Mouse (Mus musculus): ENCODE data around the gene Rpl12. TPM values are rescaled to one million over a fixed set of nuclear protein-coding genes. Genes with fewer than 3 reads are reported as not detected.

Rpl12 gene
- 100 to 1,000 TPM; 120 to 150 (median 129) TPM for total RNA-seq (2022)

GRCm38 (mm10) chr2:32961192-32961995 is at the start of gene Rpl12, which contains the start of gene Lrsam1:
Gene Rpl12 (plus strand): TSS chr2:32961559.
Gene Lrsam1 (minus strand): TSS chr2:32961614.
- DNase-seq (ENCODE audit: low spot score in 2 of 2), result peak; percentile 91 to 94

DNA sequence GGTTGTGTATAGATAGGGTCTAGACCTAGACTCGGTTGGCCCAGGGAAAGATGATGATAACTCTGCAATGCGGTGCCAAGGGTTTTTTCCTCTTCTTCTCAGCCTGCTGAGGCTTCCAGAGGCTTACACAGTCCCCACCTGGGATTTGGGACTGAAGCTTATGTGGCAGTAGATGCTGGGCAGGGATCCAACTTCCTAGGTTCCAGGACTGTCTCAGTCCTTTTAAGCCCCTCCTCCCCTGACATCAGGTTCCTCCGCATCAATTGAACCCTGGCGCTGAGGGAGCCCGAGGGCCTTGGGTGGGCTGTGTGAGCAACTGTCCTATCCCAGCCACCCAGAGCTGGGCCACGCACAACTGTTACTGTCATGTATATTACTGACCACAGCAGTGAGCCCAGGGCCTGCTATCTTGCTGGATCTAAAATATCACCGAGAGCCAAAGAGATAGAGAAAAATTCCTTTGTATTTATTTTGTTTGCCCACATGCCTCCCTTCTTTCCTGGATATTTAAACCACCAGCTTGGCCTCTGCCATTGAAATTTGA is 49.6 kb upstream of the Rpl12 start:
- no peak for DNase-seq (ENCODE audit: low spot score in 2 of 2)

GRCm38 (mm10) chr2:32912210-32912804 is 49.1 kb upstream of the Rpl12 start:
- peak; percentile 67 to 90 for DNase-seq (ENCODE audit: low spot score in 2 of 2)

GRCm38 (mm10) chr2:32914362-32914761 is 47.0 kb upstream of the Rpl12 start:
- no peak for DNase-seq (ENCODE audit: low spot score in 2 of 2)

GRCm38 (mm10) chr2:32914896-32915295 is 46.5 kb upstream of the Rpl12 start:
- no peak for DNase-seq (ENCODE audit: low spot score in 2 of 2)

GRCm38 (mm10) chr2:32917526-32917925 is 43.8 kb upstream of the Rpl12 start:
- DNase-seq (ENCODE audit: low spot score in 2 of 2), result peak; percentile 55 to 65

GRCm38 (mm10) chr2:32918391-32918790 is 43.0 kb upstream of the Rpl12 start:
- DNase-seq (ENCODE audit: low spot score in 2 of 2), result no peak

- DNase-seq (ENCODE audit: low spot score in 2 of 2), result no peak
These were observed 40.1 kb upstream of the Rpl12 start for GRCm38 (mm10) chr2:32921235-32921634.

GRCm38 (mm10) chr2:32921801-32922380 is 39.5 kb upstream of the Rpl12 start:
- DNase-seq (ENCODE audit: low spot score in 2 of 2), result no peak

- DNase-seq (ENCODE audit: low spot score in 2 of 2), result no peak
These were observed 38.8 kb upstream of the Rpl12 start for GRCm38 (mm10) chr2:32922564-32922963.

DNA sequence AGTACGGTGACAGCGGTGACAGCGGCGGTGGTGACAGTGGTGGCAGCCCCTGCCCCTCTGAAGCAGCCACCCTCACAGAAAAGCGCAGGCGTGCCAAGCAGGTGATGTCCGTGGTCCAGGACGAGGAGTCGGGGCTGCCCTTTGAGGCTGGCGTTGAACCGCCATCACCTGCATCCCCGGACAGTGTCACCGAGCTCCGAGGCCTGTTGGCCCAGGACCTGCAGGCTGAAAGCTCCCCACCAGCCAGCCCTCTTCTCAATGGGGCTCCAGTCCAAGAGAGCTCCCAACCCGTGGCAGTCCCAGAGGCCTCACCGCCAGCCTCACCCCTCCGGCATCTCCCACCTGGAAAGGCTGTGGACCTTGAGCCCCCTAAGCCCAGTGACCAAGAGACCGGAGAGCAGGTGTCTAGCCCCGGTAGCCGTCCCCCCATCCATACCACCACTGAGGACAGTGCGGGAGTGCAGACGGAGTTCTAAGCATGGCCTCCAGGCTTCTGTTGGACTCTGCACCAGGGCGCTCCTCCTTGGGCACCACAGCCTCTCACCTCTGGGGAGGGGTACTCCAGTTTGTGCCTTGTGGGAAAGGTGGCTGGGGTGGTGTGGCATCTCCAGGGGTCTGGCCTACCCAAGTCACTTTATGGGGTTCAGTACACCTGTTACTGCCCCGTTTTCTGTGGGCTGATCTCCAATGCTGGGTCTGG is 37.7 kb upstream of the Rpl12 start:
- DNase-seq (ENCODE audit: low spot score in 2 of 2), result no peak

GRCm38 (mm10) chr2:32924306-32924844 is 37.0 kb upstream of the Rpl12 start:
- DNase-seq (ENCODE audit: low spot score in 2 of 2), result no peak

GRCm38 (mm10) chr2:32926330-32927075 is 34.9 kb upstream of the Rpl12 start:
- no peak for DNase-seq (ENCODE audit: low spot score in 2 of 2)

- no peak for DNase-seq (ENCODE audit: low spot score in 2 of 2)
These were observed 33.6 kb upstream of the Rpl12 start for GRCm38 (mm10) chr2:32927624-32928234.

DNA sequence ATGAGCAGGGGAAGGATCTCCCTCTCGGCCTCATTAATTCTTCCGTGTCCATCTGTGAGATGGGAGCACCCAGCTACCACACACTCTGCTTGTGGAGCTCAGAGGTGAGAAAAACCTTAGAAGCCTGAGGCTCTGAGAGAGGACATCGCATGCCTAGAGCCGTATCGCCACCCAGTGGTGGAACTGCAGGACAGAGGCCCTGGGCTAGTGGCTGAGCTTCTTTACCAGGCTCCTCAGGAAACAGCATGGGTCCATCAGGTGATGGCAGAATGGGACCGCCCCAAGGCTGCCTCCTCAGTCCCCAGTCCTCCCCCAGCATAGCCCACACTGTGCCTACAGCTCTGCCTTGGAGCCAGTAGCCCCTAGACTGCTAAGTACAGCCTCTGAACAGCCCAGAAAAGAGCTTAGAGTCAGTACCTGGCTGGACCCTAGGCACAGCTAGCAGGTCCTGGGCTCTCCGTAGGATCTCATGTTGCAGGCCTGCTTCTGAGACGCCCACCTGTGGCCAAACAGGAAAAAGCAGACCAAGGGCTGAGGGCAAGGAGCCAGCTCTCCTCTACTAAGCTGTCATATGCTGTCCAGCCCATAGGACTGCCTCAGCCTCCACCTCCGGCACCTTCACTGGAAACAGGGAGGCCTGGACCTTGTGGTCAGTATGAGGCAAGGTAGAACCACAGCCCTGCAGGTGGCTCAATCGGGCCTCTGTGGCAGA is 33.0 kb upstream of the Rpl12 start:
- peak; percentile 62 to 68 for DNase-seq (ENCODE audit: low spot score in 2 of 2)

DNA sequence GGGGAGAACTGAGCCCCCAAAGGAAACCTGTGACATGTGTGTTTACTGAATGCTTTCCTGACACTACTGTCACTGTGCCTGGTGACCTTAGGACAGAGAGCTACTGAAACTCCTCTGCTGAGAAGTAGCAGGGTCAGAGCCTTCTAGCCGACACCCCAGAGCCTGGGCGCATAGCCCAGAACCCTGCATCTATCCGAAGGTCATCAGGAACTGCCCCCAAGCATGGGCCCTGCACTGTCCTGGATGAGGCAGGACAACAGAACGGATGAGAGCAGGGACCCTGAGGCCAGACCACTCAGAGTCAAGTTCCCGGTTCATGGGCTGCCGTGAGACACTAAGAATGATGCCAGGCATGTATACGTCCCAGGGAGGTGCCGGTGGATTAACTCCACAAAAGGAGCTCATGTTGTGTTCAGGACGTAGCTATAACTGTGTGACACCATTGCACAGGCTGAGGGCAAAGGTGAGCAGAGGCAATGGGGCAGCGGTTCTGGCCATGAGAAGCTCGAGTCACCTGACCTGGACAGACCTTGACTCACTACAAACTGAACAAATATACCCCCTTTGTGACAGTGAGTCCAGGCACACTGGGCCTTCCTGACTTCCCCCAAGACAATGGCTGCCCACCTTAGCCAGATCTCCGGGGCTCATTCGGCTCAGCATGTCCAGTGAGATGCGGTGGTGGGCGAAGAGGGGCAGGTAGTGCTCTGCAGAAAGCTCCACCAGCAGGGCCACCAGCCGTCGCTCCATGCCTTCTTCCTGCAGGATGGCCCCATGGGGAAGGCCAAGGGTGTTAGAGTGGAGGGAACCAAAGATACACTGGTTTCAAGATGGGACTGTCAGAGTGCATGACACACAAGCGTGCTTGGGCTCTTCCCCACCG is 32.2 kb upstream of the Rpl12 start:
- no peak for DNase-seq (ENCODE audit: low spot score in 2 of 2)

- DNase-seq (ENCODE audit: low spot score in 2 of 2), result no peak
These were observed 29.6 kb upstream of the Rpl12 start for GRCm38 (mm10) chr2:32931730-32932129.

DNA sequence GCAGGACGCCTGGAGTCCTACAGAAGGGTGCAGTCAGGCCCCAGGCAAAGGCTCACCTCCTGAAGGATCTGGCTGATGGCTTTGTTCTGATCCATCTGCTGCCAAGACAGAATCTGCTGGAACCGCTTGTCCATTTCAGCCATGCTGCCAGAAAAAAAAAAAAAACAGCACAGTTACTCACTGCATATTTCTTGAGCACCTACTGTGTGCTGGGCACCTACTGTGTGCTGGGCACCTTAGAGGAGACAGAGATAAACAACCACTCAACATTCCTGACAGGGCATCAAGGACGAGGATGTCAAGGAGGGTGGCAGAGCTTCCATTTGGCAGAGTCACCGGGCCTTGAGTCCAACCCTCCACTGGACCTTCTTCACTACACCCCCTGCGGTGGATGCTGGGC is 22.6 kb upstream of the Rpl12 start:
- DNase-seq (ENCODE audit: low spot score in 2 of 2), result no peak

All from layer of hippocampus, adult 8-10 months (tissue).